Mouse (Mus musculus) liver, adult (tissue): ENCODE results near the gene Ceacam18.

ENCODE experiments used
- GATA4 ChIP-seq: IDR thresholded peaks from 2 replicates; pipeline ENCODE4 v1.6.1; 2014; ENCODE audit warnings: mild to moderate bottlenecking, low read length; ENCODE audit not compliant: insufficient replicate concordance

Ceacam18 gene

GRCm38 (mm10) chr7:43634500-43634899, at the start of gene Ceacam18:
Ceacam18 (plus strand) TSS chr7:43634707.
- no peak for TF ChIP-seq GATA4

DNA sequence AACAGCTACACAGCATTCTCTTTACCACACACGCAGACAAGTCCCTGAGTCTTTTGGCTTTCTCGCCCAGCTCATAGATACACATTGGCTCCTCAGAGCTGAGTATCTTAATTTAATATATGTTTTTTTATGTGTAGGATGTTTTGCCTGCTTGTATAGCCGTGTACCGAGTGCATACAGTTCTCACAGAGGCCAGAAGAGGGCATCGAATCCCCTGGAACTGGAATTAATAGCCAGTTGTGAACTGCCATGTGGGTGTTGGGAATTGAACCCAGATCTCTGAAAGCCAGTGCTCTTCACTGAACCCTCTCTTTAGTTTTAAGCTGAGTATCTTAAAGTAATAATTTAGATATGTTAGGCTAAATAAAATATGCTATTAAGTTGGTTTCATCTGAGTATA, 49.7 kb upstream of the Ceacam18 start:
- TF ChIP-seq GATA4, result no peak

GRCm38 (mm10) chr7:43601884-43602283, 32.6 kb upstream of the Ceacam18 start:
- TF ChIP-seq GATA4, result no peak

- TF ChIP-seq GATA4, result no peak
These were observed 27.4 kb upstream of the Ceacam18 start, which contains the start of gene Zfp819 for GRCm38 (mm10) chr7:43606896-43607742. Zfp819 (plus strand) TSS chr7:43607169.

DNA sequence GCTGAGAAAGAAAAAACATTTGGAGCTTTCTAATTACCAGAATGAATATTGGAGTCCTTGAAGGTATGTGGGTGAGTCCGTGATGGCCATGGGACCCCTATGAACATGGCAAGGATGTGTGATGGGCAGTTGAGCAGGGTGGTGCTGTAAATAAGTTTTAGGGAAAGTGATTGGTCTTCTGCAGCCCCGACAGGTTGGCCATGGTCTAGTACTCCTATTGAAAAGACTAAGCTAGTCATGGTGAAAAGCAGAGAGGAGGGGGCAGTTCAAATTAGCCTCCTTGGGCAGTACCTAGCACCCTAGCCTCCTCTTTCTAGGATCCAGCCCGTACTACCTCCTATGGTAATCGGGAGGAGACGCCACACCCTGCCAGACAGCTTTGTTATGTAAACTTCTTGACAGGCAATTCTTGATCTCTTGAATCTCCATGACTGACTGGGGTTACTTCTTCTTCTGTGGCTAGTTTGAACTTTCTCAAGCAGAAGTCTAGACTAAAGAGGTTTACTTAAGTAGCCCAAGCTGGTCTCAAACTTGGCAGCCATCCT, 26.7 kb upstream of the Ceacam18 start:
- no peak for TF ChIP-seq GATA4

DNA sequence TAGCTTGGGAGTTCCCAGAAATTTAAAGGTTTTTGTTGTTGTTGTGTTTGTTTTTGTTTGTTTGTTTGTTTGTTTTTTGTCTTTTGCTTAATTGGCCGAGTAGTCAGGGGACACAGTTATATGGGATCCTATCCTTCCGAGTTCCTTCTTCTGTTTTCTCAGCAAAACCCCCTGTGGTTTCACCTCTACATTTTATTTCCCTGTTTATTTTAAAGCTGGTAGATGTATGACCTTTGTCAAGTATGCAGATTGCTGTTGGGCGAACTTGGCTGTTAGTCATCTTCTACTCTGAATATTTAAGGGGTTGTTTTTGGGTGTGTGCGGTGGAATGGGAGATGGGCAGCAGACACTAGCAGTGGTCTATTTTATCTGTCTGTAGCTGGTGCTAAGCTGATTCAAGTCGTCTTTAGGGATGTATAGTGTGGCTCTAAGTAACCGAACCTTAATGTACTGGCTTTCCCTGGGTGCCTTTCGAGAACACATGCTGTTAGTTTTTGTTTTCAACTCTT, 26.1 kb upstream of the Ceacam18 start:
- TF ChIP-seq GATA4, result no peak

DNA sequence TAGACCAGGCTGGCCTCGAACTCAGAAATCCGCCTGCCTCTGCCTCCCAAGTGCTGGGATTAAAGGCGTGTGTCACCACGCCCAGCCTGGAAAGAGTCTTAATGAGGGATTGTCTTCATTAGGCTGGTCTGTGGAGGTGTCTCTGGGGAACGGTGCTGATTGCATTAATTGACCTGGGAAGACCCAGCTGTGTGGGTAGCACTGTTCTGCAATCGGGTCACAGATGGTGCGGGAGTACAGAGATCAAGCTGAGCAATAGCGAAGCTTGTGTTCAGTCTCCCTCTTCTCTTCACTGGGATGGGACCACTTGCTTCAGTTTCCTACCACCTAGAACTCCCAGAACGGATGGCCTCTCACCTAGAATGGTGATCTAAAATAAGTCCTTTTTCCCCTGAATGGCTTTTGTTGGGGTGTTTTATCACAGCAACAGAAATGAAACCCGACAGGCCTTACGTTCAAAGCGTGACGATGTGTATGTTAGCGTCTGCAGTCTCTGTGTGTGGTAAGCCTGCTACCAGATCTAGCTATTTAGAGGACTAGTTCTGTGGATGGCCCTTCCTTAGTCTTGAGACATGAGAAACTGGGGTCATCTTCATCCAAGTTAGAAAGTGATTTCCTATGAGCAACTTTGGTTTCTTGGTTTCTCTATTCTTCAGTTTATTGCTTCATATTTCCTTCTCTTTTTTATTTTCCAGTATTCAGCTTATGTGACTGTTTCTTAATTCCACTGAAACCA, 20.5 kb upstream of the Ceacam18 start:
- TF ChIP-seq GATA4, result no peak

GRCm38 (mm10) chr7:43622927-43623326, 11.6 kb upstream of the Ceacam18 start:
- TF ChIP-seq GATA4, result no peak

- TF ChIP-seq GATA4, result no peak
These were observed 10.7 kb upstream of the Ceacam18 start for GRCm38 (mm10) chr7:43623819-43624218.

GRCm38 (mm10) chr7:43625065-43625464, 9.4 kb upstream of the Ceacam18 start:
- TF ChIP-seq GATA4, result no peak

GRCm38 (mm10) chr7:43625794-43626422, 8.6 kb upstream of the Ceacam18 start:
- no peak for TF ChIP-seq GATA4

DNA sequence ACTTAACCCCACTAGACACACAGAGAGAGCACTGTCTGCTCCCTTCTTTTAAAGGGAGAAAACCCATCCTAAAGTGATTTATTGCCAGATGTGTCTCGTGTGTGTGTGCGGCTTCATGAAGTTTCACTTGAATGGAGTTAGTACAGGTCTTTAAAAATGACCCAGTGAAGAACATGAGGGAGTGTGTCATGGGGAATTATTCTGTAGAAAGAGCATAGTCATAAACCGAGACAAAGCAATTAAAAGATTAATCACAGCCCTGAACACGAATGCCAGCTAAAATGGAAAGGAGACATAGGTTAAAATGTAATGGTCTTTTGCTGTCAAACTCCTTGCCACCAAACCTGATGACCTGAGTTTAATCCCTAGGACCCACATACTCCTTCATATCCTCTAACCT, 567 bp upstream of the Ceacam18 start:
- no peak for TF ChIP-seq GATA4

- no peak for TF ChIP-seq GATA4
These were observed 1.7 kb downstream of the Ceacam18 start for GRCm38 (mm10) chr7:43636194-43636593.

DNA sequence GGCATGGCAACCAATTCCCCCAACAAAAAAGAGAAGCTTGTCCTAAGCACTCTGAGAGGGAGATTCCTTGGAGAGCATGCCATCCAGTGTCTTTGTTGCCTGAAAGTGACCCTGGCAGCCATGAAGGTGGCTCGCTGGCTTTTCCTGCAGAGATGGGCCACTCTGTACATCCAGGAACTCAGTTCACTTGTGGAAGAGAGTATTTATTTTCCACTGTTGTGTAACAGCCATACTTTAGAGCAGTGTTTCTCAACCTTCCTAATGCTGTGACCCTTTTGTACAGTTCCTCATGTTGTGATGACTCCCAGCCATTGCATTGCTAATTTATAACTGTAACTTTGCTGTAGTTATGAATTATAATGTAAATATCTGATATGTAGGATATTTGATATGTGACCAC, 2.6 kb downstream of the Ceacam18 start:
- no peak for TF ChIP-seq GATA4

DNA sequence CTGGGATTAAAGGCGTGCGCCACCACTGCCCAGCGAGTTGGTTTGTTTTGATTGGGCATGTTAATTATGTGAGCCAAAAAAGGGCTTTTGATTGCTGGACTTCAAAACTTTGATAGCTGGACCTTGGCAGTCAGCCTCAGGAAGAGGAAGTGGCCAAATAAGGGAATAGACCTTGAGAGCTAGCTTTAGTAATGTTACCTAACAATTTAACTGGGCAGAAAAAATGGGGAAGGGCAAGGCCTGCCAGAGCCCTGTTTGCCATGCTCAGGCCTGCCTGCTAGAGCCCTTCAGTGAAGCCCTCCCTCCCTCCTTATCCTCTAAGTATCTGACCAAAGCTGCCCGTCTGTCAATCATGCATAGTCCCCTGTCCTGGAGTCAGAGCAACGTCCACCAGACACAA, 8.1 kb downstream of the Ceacam18 start:
- TF ChIP-seq GATA4, result no peak
